Mouse (Mus musculus) bone marrow, adult 2 months (tissue): ENCODE data around the gene Meox2.

ENCODE experiments used
- CTCF ChIP-seq: fragments of 200-500 bp; IDR thresholded peaks from 2 replicates; pipeline ENCODE4 v1.5.1; 2011; ENCODE audit warnings: low read length, control low read depth; ENCODE audit not compliant: control insufficient read depth, insufficient read depth
- POLR2A ChIP-seq: fragments of 200-500 bp; IDR thresholded peaks from 2 replicates; pipeline ENCODE4 v1.6.1; 2011; ENCODE audit warnings: low read depth, mild to moderate bottlenecking, control low read depth, low read length, borderline replicate concordance; ENCODE audit not compliant: control insufficient read depth

DNA sequence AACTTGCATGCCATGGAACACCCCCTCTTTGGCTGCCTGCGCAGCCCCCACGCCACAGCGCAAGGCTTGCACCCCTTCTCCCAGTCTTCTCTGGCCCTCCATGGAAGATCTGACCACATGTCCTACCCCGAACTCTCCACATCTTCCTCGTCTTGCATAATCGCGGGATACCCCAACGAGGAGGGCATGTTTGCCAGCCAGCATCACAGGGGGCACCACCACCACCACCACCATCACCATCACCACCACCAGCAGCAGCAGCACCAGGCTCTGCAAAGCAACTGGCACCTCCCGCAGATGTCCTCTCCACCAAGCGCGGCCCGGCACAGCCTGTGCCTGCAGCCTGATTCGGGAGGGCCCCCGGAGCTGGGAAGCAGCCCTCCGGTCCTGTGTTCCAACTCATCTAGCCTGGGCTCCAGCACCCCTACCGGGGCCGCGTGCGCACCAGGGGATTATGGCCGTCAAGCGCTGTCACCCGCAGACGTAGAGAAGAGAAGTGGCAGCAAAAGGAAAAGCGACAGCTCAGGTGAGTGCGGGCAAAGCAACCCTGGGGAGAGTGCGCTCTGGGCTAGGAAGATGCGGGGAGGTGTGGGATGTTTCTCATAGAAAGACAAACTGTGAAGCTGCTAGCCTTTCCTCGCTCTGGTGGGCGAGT, 606 bp downstream of the Meox2 start:
- TF ChIP-seq CTCF, result no peak
- TF ChIP-seq POLR2A, result no peak
